Comparison of ENCODE assay signal across 9 mouse cellular contexts in genomic region chr5:113054308-113054707, GRCm38 (mm10). TPM values are rescaled to one million over a fixed set of nuclear protein-coding genes. Genes with fewer than 3 reads are reported as not detected.
DNase-seq lines count a peak whose midpoint lies in the region; ATAC-seq and TF ChIP-seq lines count a peak whose summit lies in the region.
"Had no signal": no experiment of that assay in that cellular context is flagged by ENCODE, and none has a peak within 500 bp of the region (broad histone marks: within the 10 kb centered on the region; RNA-seq: fewer than 3 reads in every experiment).

No protein-coding gene starts in this region.

- H3K9ac ChIP-seq in MEL (ENCODE audit: control insufficient read depth, low read depth, low read length, poor library complexity, severe bottlenecking): no peak overlapping the region
- H3K9ac ChIP-seq in forebrain, postnatal 0 days: no peak overlapping the region
- H3K9ac ChIP-seq: heart, embryonic 13.5 days had no signal

- 2% methylated on average over 16 of the region's 16 CpGs for WGBS in forebrain, postnatal 0 days

- ATAC-seq in forebrain, postnatal 0 days: peak; percentile 79
- peak; percentile 84 to 87 for ATAC-seq in hematopoietic stem cell, adult 5-6 weeks (replicated peaks in 1 of 2; ENCODE audit: insufficient read depth in 1 of 2, low FRiP score in 2 of 2, low TSS enrichment in 1 of 2, low read depth in 1 of 2, poor library complexity in 2 of 2, severe bottlenecking in 2 of 2)

- H3K4me3 ChIP-seq in MEL (ENCODE audit: control insufficient read depth in 1 of 2, insufficient read depth in 1 of 2, low read depth in 2 of 2, low read length in 2 of 2): no peak overlapping the region
- no peak overlapping the region for H3K4me3 ChIP-seq in forebrain, postnatal 0 days (ENCODE audit: low read depth, low read length)
- no peak overlapping the region for H3K4me3 ChIP-seq in layer of hippocampus, adult 2 months
- H3K4me3 ChIP-seq: heart, embryonic 13.5 days had no signal

- no peak overlapping the region for H3K4me2 ChIP-seq in forebrain, postnatal 0 days (ENCODE audit: low read depth)
- H3K4me2 ChIP-seq: heart, embryonic 13.5 days had no signal

- no peaks in the 10 kb centered on the region for H3K27me3 ChIP-seq in MEL (ENCODE audit: control insufficient read depth in 1 of 2, insufficient read depth in 2 of 2, low read length in 2 of 2)
- H3K27me3 ChIP-seq in forebrain, postnatal 0 days (ENCODE audit: insufficient read depth, low read length): no peaks in the 10 kb centered on the region

- peak in 2 of 3 experiments; percentile 8 to 37; a peak in 2 of 6 replicates for TF ChIP-seq CTCF in MEL (IDR thresholded peaks at IDR 0.05 in 2 of 3, conservative IDR thresholded peaks at IDR 0.05 in 1 of 3; ENCODE audit: control insufficient read depth in 1 of 3, insufficient read depth in 1 of 3, low read depth in 2 of 3, low read length in 3 of 3, poor library complexity in 1 of 3, severe bottlenecking in 1 of 3)
- peak; percentile 100 for TF ChIP-seq CTCF in forebrain, postnatal 0 days (IDR thresholded peaks at IDR 0.05; ENCODE audit: low read depth)
- TF ChIP-seq CTCF in layer of hippocampus, adult 2 months (conservative IDR thresholded peaks at IDR 0.05): peak; percentile 89

- H3K4me1 ChIP-seq in MEL (ENCODE audit: control insufficient read depth in 1 of 2, insufficient read depth in 2 of 2, low read length in 2 of 2): no peaks in the 10 kb centered on the region
- peaks cover 8% of the 10 kb centered on the region; the same call in 1 of the 2 replicates for H3K4me1 ChIP-seq in forebrain, postnatal 0 days (ENCODE audit: insufficient read depth)

- no peak for TF ChIP-seq EP300 in MEL (IDR thresholded peaks at IDR 0.05; ENCODE audit: low read depth in 1 of 2, low read length in 2 of 2)

- no peaks in the 10 kb centered on the region for H3K79me2 ChIP-seq in MEL (ENCODE audit: control insufficient read depth, insufficient read depth, low read length, poor library complexity)

- DNase-seq in MEL (ENCODE audit: low read depth, low spot score): no peak
- DNase-seq in cerebellum, adult 11 months: peak; percentile 84
- DNase-seq in forebrain, postnatal 0 days: peak; percentile 92
- DNase-seq in layer of hippocampus, adult 2 months (ENCODE audit: low spot score in 2 of 2): peak; percentile 84 to 94
- peak; percentile 85 for DNase-seq in lung, postnatal 14 days
- DNase-seq in retina, postnatal 7 days (ENCODE audit: low read depth, low spot score): peak; percentile 70
- peak; percentile 39 for DNase-seq in urinary bladder, postnatal 10 days (ENCODE audit: low spot score)

- no peaks in the 10 kb centered on the region for H3K36me3 ChIP-seq in MEL (ENCODE audit: control insufficient read depth in 1 of 2, insufficient read depth in 2 of 2, low read length in 2 of 2)
- H3K36me3 ChIP-seq in forebrain, postnatal 0 days (ENCODE audit: insufficient read depth): no peaks in the 10 kb centered on the region
- H3K36me3 ChIP-seq: heart, embryonic 13.5 days had no signal

- no peaks in the 10 kb centered on the region for H3K9me3 ChIP-seq in MEL (replicated peaks; ENCODE audit: insufficient read depth, low read length)
- no peaks in the 10 kb centered on the region for H3K9me3 ChIP-seq in forebrain, postnatal 0 days (ENCODE audit: low read length)
- H3K9me3 ChIP-seq: heart, embryonic 13.5 days had no signal

- TF ChIP-seq RAD21 in MEL (IDR thresholded peaks at IDR 0.05; ENCODE audit: low read depth, low read length): no peak; the same call in 1 of the 2 replicates

- no peak overlapping the region for H3K27ac ChIP-seq in MEL (ENCODE audit: control insufficient read depth, low read depth, low read length)
- no peak overlapping the region for H3K27ac ChIP-seq in forebrain, postnatal 0 days (ENCODE audit: low read depth, low read length)
- H3K27ac ChIP-seq in layer of hippocampus, adult 2 months: no peak overlapping the region
- H3K27ac ChIP-seq: heart, embryonic 13.5 days had no signal

- no peak for TF ChIP-seq POLR2A in MEL (IDR thresholded peaks at IDR 0.05; ENCODE audit: control insufficient read depth in 1 of 2, insufficient read depth in 1 of 2, low read depth in 1 of 2, low read length in 2 of 2, poor library complexity in 1 of 2)

TF ChIP-seq in MEL, 35 proteins besides CTCF, POLR2A, EP300 and RAD21:
- TF ChIP-seq JUND (IDR thresholded peaks at IDR 0.05; ENCODE audit: low read depth, low read length) (no peak), ZMIZ1 (IDR thresholded peaks at IDR 0.05; ENCODE audit: low read depth, low read length) (no peak), MYB (IDR thresholded peaks at IDR 0.05; ENCODE audit: low read depth, low read length) (no peak), MXI1 (IDR thresholded peaks at IDR 0.05; ENCODE audit: low read depth, low read length) (no peak), HCFC1 (IDR thresholded peaks at IDR 0.05; ENCODE audit: low read depth, low read length) (no peak)

RNA-seq across cellular contexts. Expression of gene Crybb2, which starts 15.6 kb away (rescaled TPM):
- not detected in 2 replicates for total RNA-seq in MEL (2012; rRNA removed)
- not detected for polyA plus RNA-seq in MEL (2012; ENCODE audit: insufficient read depth in 1 of 2, insufficient read length in 2 of 2, low read depth in 1 of 2, low replicate concordance in 2 of 2, missing spikeins in 1 of 2)
- total RNA-seq in forebrain, postnatal 0 days (2014; rRNA removed): not detected in 2 replicates
- polyA plus RNA-seq in forebrain, postnatal 0 days (2015; fragmentation: Nextera tagmentation; extraction: Ambion mirVana): not detected in 2 replicates
- total RNA-seq in hematopoietic stem cell, adult 5-6 weeks (2017): not detected in 2 replicates
- not detected for total RNA-seq in layer of hippocampus, adult 2 months (2021)
- polyA plus RNA-seq: heart, embryonic 13.5 days had no signal

RNA-seq across cellular contexts. Expression of gene Crybb3, which starts 27.1 kb away (rescaled TPM):
- not detected in 2 replicates for total RNA-seq in MEL (2012; rRNA removed)
- not detected for polyA plus RNA-seq in MEL (2012; ENCODE audit: insufficient read depth in 1 of 2, insufficient read length in 2 of 2, low read depth in 1 of 2, low replicate concordance in 2 of 2, missing spikeins in 1 of 2)
- 0.81 and 2.0 TPM in 2 replicates for total RNA-seq in forebrain, postnatal 0 days (2014; rRNA removed)
- polyA plus RNA-seq in forebrain, postnatal 0 days (2015; fragmentation: Nextera tagmentation; extraction: Ambion mirVana): 1.6 and 1.7 TPM in 2 replicates
- total RNA-seq in hematopoietic stem cell, adult 5-6 weeks (2017): not detected in 2 replicates
- total RNA-seq in layer of hippocampus, adult 2 months (2021): 1 to 10 TPM; 3.8 to 4.2 TPM

RNA-seq across cellular contexts. Expression of gene Grk3, which starts 38.7 kb away (rescaled TPM):
- 0.10 TPM in 1 of 2 replicates, not detected in the other for total RNA-seq in MEL (2012; rRNA removed)
- polyA plus RNA-seq in MEL (2012; ENCODE audit: insufficient read depth in 1 of 2, insufficient read length in 2 of 2, low read depth in 1 of 2, low replicate concordance in 2 of 2, missing spikeins in 1 of 2): not detected
- total RNA-seq in forebrain, postnatal 0 days (2014; rRNA removed): 49.7 and 56.3 TPM in 2 replicates
- 5.9 and 12.3 TPM in 2 replicates for polyA plus RNA-seq in forebrain, postnatal 0 days (2015; fragmentation: Nextera tagmentation; extraction: Ambion mirVana)
- total RNA-seq in hematopoietic stem cell, adult 5-6 weeks (2017): 28.2 and 31.4 TPM in 2 replicates
- 10 to 100 TPM; 80.3 to 84.6 TPM for total RNA-seq in layer of hippocampus, adult 2 months (2021)

Comparison
In these comparisons a context has a peak if more than half of its experiments do, and no peak if none do; other contexts are left out.
1. CTCF ChIP-seq: peak in every context shown above with its lines; median percentile 100 in forebrain, postnatal 0 days; 89 in layer of hippocampus, adult 2 months; 22 in MEL.
2. RNA of gene Grk3, which starts 38.7 kb away (total RNA-seq): 80.3 to 84.6 TPM in layer of hippocampus, adult 2 months, 49.7 to 56.3 TPM in forebrain, postnatal 0 days and 28.2 to 31.4 TPM in hematopoietic stem cell, adult 5-6 weeks; 0.10 TPM in MEL; every median in the first group is over 10 times any median in the second.